Mouse (Mus musculus) heart, embryonic 10.5 days (tissue): ENCODE measurements around the gene Gm17079. TPM values are rescaled to one million over a fixed set of nuclear protein-coding genes. Genes with fewer than 3 reads are reported as not detected.
"Not testable (repeated sequence)": the region's sequence is repeated elsewhere in the genome, so short reads cannot be mapped to it uniquely, and the experiment has no call there.

Experiments
- DNase-seq: peaks from one replicate; pipeline ENCODE4 v3.0.0-alpha.2; 2017; ENCODE audit warnings: low spot score
- H3K27ac ChIP-seq: fragments of 300-500 bp; sonication (generic); 2 replicates; pipeline ENCODE4 v1.5.1; 2016; ENCODE audit warnings: mild to moderate bottlenecking
- H3K27me3 ChIP-seq: fragments of 300-500 bp; sonication (generic); 2 replicates; pipeline ENCODE4 v1.6.1; 2016; ENCODE audit warnings: mild to moderate bottlenecking; ENCODE audit not compliant: poor library complexity, insufficient read depth, severe bottlenecking
- H3K36me3 ChIP-seq: fragments of 300-500 bp; sonication (generic); 2 replicates; pipeline ENCODE4 v1.6.1; 2016; ENCODE audit warnings: mild to moderate bottlenecking, moderate library complexity
- H3K4me1 ChIP-seq: fragments of 300-500 bp; sonication (generic); 2 replicates; pipeline ENCODE4 v1.6.1; 2016; ENCODE audit warnings: mild to moderate bottlenecking
- H3K4me3 ChIP-seq: fragments of 300-500 bp; sonication (generic); 2 replicates; pipeline ENCODE4 v1.5.1; 2016; ENCODE audit warnings: mild to moderate bottlenecking, moderate library complexity
- H3K9me3 ChIP-seq: fragments of 300-500 bp; sonication (generic); 2 replicates; pipeline ENCODE4 v1.6.1; 2016; ENCODE audit warnings: mild to moderate bottlenecking, moderate library complexity
- WGBS: fragments of 180-500 bp; shearing (Covaris S2); methylation state at CpG from one replicate; pipeline ENCODE4 v1.1.7; 2016; 5-methylcytosine and 5-hydroxymethylcytosine counted together
- polyA plus RNA-seq: library from polyadenylated mRNA; unstranded; fragments of >200 nt; fragmentation: Nextera tagmentation; extraction: Ambion mirVana; gene quantifications from 2 replicates; pipeline ENCODE4 v1.2.1, GENCODE M21; 2016

The Gm17079 gene
- polyA plus RNA-seq: not detected in 2 replicates

GRCm38 (mm10) chr14:51695368-51695767, at the start of gene Gm17079:
Gene Gm17079 (minus strand): TSS chr14:51695468.
- not testable (repeated sequence) for H3K36me3 ChIP-seq, H3K9me3 ChIP-seq, DNase-seq, H3K4me3 ChIP-seq, H3K27ac ChIP-seq, H3K27me3 ChIP-seq, H3K4me1 ChIP-seq
- 87% methylated on average over 1 of the region's 2 CpGs for WGBS

GRCm38 (mm10) chr14:51740347-51741170, 45.3 kb upstream of the Gm17079 start:
- DNase-seq: peak; percentile 74
- H3K9me3 ChIP-seq: no peaks in the 10 kb centered on the region
- H3K4me1 ChIP-seq: peaks cover 15% of the 10 kb centered on the region
- H3K36me3 ChIP-seq: no peaks in the 10 kb centered on the region
- 1% methylated on average over 42 of the region's 42 CpGs for WGBS
- H3K4me3 ChIP-seq: peak overlapping the region; percentile 65
- peaks cover 55% of the 10 kb centered on the region for H3K27me3 ChIP-seq
- no peak overlapping the region for H3K27ac ChIP-seq

- H3K27me3 ChIP-seq: peaks cover 55% of the 10 kb centered on the region
- 3% methylated on average over 24 of the region's 24 CpGs for whole genome bisulfite sequencing
- H3K4me1 ChIP-seq: peaks cover 15% of the 10 kb centered on the region
- peak overlapping the region; percentile 65 for H3K4me3 ChIP-seq
- DNase-seq: no peak
- H3K27ac ChIP-seq: no peak overlapping the region
- H3K36me3 ChIP-seq: no peaks in the 10 kb centered on the region
- no peaks in the 10 kb centered on the region for H3K9me3 ChIP-seq
These were observed 44.1 kb upstream of the Gm17079 start for GRCm38 (mm10) chr14:51739150-51739993.

GRCm38 (mm10) chr14:51738411-51739149, 43.3 kb upstream of the Gm17079 start:
- Histone ChIP-seq H3K27me3 (peaks cover 55% of the 10 kb centered on the region), H3K9me3 (no peaks in the 10 kb centered on the region), H3K27ac (no peak overlapping the region), H3K36me3 (no peaks in the 10 kb centered on the region), H3K4me1 (peaks cover 15% of the 10 kb centered on the region), H3K4me3 (peak overlapping the region; percentile 65)
- 3% methylated on average over 29 of the region's 29 CpGs for WGBS
- no peak for DNase-seq

GRCm38 (mm10) chr14:51737967-51738366, 42.7 kb upstream of the Gm17079 start:
- no peak for DNase-seq
- Histone ChIP-seq H3K4me3 (no peak overlapping the region), H3K9me3 (no peaks in the 10 kb centered on the region), H3K27me3 (peaks cover 55% of the 10 kb centered on the region), H3K36me3 (no peaks in the 10 kb centered on the region), H3K4me1 (peaks cover 15% of the 10 kb centered on the region), H3K27ac (no peak overlapping the region)
- WGBS: 14% methylated on average over 12 of the region's 12 CpGs

GRCm38 (mm10) chr14:51717083-51717482, 21.8 kb upstream of the Gm17079 start, which contains the start of gene Gm5800:
Gene Gm5800 (minus strand): TSS chr14:51717183.
- Histone ChIP-seq H3K36me3 (no peaks in the 10 kb centered on the region), H3K27me3 (no peaks in the 10 kb centered on the region), H3K9me3 (no peaks in the 10 kb centered on the region), H3K4me3 (no peak within 1 kb of the TSS), H3K4me1 (no peaks in the 10 kb centered on the region), H3K27ac (no peak within 1 kb of the TSS)
- 45% methylated on average over 1 of the region's 1 CpGs for WGBS
- no peak for DNase-seq

- no peak for DNase-seq
- Histone ChIP-seq H3K4me3 (no peak overlapping the region), H3K4me1 (no peaks in the 10 kb centered on the region), H3K36me3 (no peaks in the 10 kb centered on the region), H3K27ac (no peak overlapping the region), H3K27me3 (no peaks in the 10 kb centered on the region), H3K9me3 (no peaks in the 10 kb centered on the region)
- 88% methylated on average over 5 of the region's 5 CpGs for WGBS
These were observed 18.0 kb downstream of the Gm17079 start for GRCm38 (mm10) chr14:51677269-51677668.

Other genes starting within 250 kb of the Gm17079 start
- gene Vmn2r89, start 243.6 kb downstream of the Gm17079 start, polyA plus RNA-seq: not detected in 2 replicates
- gene Gm5622, start 142.7 kb downstream of the Gm17079 start, polyA plus RNA-seq: 0.08 TPM in 1 of 2 replicates, not detected in the other
- gene Gm17175, start 121.4 kb downstream of the Gm17079 start, polyA plus RNA-seq: not detected in 2 replicates
- gene Gm17174, start 103.3 kb downstream of the Gm17079 start, polyA plus RNA-seq: not detected in 2 replicates
- not detected in 2 replicates for gene Gm17078, start 84.2 kb downstream of the Gm17079 start, polyA plus RNA-seq
- gene Gm4181, start 59.8 kb downstream of the Gm17079 start, polyA plus RNA-seq: not detected in 2 replicates
- not detected in 2 replicates for gene Gm5800, start 21.7 kb upstream of the Gm17079 start, polyA plus RNA-seq
- not detected in 2 replicates for gene Ang4, start 78.1 kb upstream of the Gm17079 start, polyA plus RNA-seq
- gene AY358078, start 104.6 kb upstream of the Gm17079 start, polyA plus RNA-seq: not detected in 2 replicates
- not detected in 2 replicates for gene Ear6, start 158.2 kb upstream of the Gm17079 start, polyA plus RNA-seq
- gene Mettl17, start 189.4 kb upstream of the Gm17079 start, polyA plus RNA-seq: 40.0 and 45.1 TPM in 2 replicates
- gene Slc39a2, start 197.4 kb upstream of the Gm17079 start, polyA plus RNA-seq: 0.53 and 0.63 TPM in 2 replicates
- gene Ndrg2, start 218.7 kb upstream of the Gm17079 start, polyA plus RNA-seq: 92.7 and 155 TPM in 2 replicates
- gene Tppp2, start 223.0 kb upstream of the Gm17079 start, polyA plus RNA-seq: not detected in 2 replicates
- gene Rnase13, start 227.3 kb upstream of the Gm17079 start, polyA plus RNA-seq: not detected in 2 replicates